Mouse (Mus musculus): Measurements from ENCODE around the gene Ssu2. TPM values are rescaled to one million over a fixed set of nuclear protein-coding genes. Genes with fewer than 3 reads are reported as not detected.

The Ssu2 gene
- polyA plus RNA-seq (2014; fragmentation: Nextera tagmentation; extraction: Ambion mirVana): 0.33 TPM in 1 of 2 replicates, not detected in the other

GRCm38 (mm10) chr6:112387947-112388346, at the start of gene Ssu2:
Ssu2 (minus strand) TSS chr6:112388023.
- Histone ChIP-seq H3K27ac (ENCODE audit: low read depth, low read length) (no peak within 1 kb of the TSS), H3K9ac (ENCODE audit: low read length) (no peak within 1 kb of the TSS), H3K4me2 (ENCODE audit: low read depth, low read length, severe bottlenecking) (no peak within 1 kb of the TSS), H3K9me3 (ENCODE audit: control insufficient read depth, low read length) (no peaks in the 10 kb centered on the region), H3K36me3 (ENCODE audit: control insufficient read depth, insufficient read depth, low read length) (no peaks in the 10 kb centered on the region), H3K27me3 (ENCODE audit: control insufficient read depth, insufficient read depth, low read length) (no peaks in the 10 kb centered on the region), H3K4me1 (replicated peaks; ENCODE audit: control insufficient read depth, insufficient read depth, low read length) (no peaks in the 10 kb centered on the region), H3K4me3 (ENCODE audit: low read depth, low read length) (no peak within 1 kb of the TSS)
- ATAC-seq (replicated peaks; ENCODE audit: low FRiP score) (no peak), DNase-seq (ENCODE audit: low spot score) (no peak)
- WGBS: 73% methylated on average over 9 of the region's 9 CpGs

GRCm38 (mm10) chr6:112426018-112426732, 38.4 kb upstream of the Ssu2 start:
- 81% methylated on average over 6 of the region's 6 CpGs for WGBS
- no peak overlapping the region for H3K4me2 ChIP-seq (ENCODE audit: low read depth, low read length, severe bottlenecking)
- no peaks in the 10 kb centered on the region for H3K36me3 ChIP-seq (ENCODE audit: control insufficient read depth, insufficient read depth, low read length)
- no peak overlapping the region for H3K27ac ChIP-seq (ENCODE audit: low read depth, low read length)
- DNase-seq (ENCODE audit: low spot score): no peak
- H3K9ac ChIP-seq (ENCODE audit: low read length): no peak overlapping the region
- H3K9me3 ChIP-seq (ENCODE audit: control insufficient read depth, low read length): no peaks in the 10 kb centered on the region; the same call in 1 of the 2 replicates
- ATAC-seq (replicated peaks; ENCODE audit: low FRiP score): no peak
- no peak overlapping the region for H3K4me3 ChIP-seq (ENCODE audit: low read depth, low read length)
- H3K27me3 ChIP-seq (ENCODE audit: control insufficient read depth, insufficient read depth, low read length): no peaks in the 10 kb centered on the region
- no peaks in the 10 kb centered on the region for H3K4me1 ChIP-seq (replicated peaks; ENCODE audit: control insufficient read depth, insufficient read depth, low read length)

- Histone ChIP-seq H3K36me3 (ENCODE audit: control insufficient read depth, insufficient read depth, low read length) (no peaks in the 10 kb centered on the region), H3K9ac (ENCODE audit: low read length) (no peak overlapping the region), H3K4me1 (replicated peaks; ENCODE audit: control insufficient read depth, insufficient read depth, low read length) (no peaks in the 10 kb centered on the region), H3K4me3 (ENCODE audit: low read depth, low read length) (no peak overlapping the region), H3K4me2 (ENCODE audit: low read depth, low read length, severe bottlenecking) (no peak overlapping the region), H3K27me3 (ENCODE audit: control insufficient read depth, insufficient read depth, low read length) (no peaks in the 10 kb centered on the region), H3K27ac (ENCODE audit: low read depth, low read length) (no peak overlapping the region), H3K9me3 (ENCODE audit: control insufficient read depth, low read length) (no peaks in the 10 kb centered on the region; the same call in 1 of the 2 replicates)
- 90% methylated on average over 8 of the region's 8 CpGs for WGBS
- DNase-seq (ENCODE audit: low spot score): no peak
- ATAC-seq (replicated peaks; ENCODE audit: low FRiP score): no peak
Observed at GRCm38 (mm10) chr6:112423746-112424501, 36.1 kb upstream of the Ssu2 start.

GRCm38 (mm10) chr6:112420883-112421282, 33.1 kb upstream of the Ssu2 start:
- H3K4me2 ChIP-seq (ENCODE audit: low read depth, low read length, severe bottlenecking): no peak overlapping the region
- no peaks in the 10 kb centered on the region for H3K36me3 ChIP-seq (ENCODE audit: control insufficient read depth, insufficient read depth, low read length)
- no peak overlapping the region for H3K9ac ChIP-seq (ENCODE audit: low read length)
- H3K27me3 ChIP-seq (ENCODE audit: control insufficient read depth, insufficient read depth, low read length): no peaks in the 10 kb centered on the region
- no peaks in the 10 kb centered on the region; the same call in 1 of the 2 replicates for H3K9me3 ChIP-seq (ENCODE audit: control insufficient read depth, low read length)
- H3K27ac ChIP-seq (ENCODE audit: low read depth, low read length): no peak overlapping the region
- 94% methylated on average over 1 of the region's 1 CpGs for WGBS
- no peak overlapping the region for H3K4me3 ChIP-seq (ENCODE audit: low read depth, low read length)
- DNase-seq (ENCODE audit: low spot score) (no peak), ATAC-seq (replicated peaks; ENCODE audit: low FRiP score) (no peak)
- H3K4me1 ChIP-seq (replicated peaks; ENCODE audit: control insufficient read depth, insufficient read depth, low read length): no peaks in the 10 kb centered on the region

GRCm38 (mm10) chr6:112419333-112419732, 31.5 kb upstream of the Ssu2 start:
- no peak overlapping the region for H3K4me3 ChIP-seq (ENCODE audit: low read depth, low read length)
- H3K27me3 ChIP-seq (ENCODE audit: control insufficient read depth, insufficient read depth, low read length): no peaks in the 10 kb centered on the region
- no peaks in the 10 kb centered on the region for H3K4me1 ChIP-seq (replicated peaks; ENCODE audit: control insufficient read depth, insufficient read depth, low read length)
- 91% methylated on average over 9 of the region's 9 CpGs for WGBS
- no peak overlapping the region for H3K4me2 ChIP-seq (ENCODE audit: low read depth, low read length, severe bottlenecking)
- H3K9ac ChIP-seq (ENCODE audit: low read length): no peak overlapping the region
- no peak overlapping the region for H3K27ac ChIP-seq (ENCODE audit: low read depth, low read length)
- ATAC-seq (replicated peaks; ENCODE audit: low FRiP score) (no peak), DNase-seq (ENCODE audit: low spot score) (no peak)
- no peaks in the 10 kb centered on the region for H3K36me3 ChIP-seq (ENCODE audit: control insufficient read depth, insufficient read depth, low read length)
- no peaks in the 10 kb centered on the region; the same call in 1 of the 2 replicates for H3K9me3 ChIP-seq (ENCODE audit: control insufficient read depth, low read length)

GRCm38 (mm10) chr6:112404111-112404510, 16.3 kb upstream of the Ssu2 start:
- no peaks in the 10 kb centered on the region for H3K9me3 ChIP-seq (ENCODE audit: control insufficient read depth, low read length)
- no peaks in the 10 kb centered on the region for H3K4me1 ChIP-seq (replicated peaks; ENCODE audit: control insufficient read depth, insufficient read depth, low read length)
- no peak overlapping the region for H3K27ac ChIP-seq (ENCODE audit: low read depth, low read length)
- H3K36me3 ChIP-seq (ENCODE audit: control insufficient read depth, insufficient read depth, low read length): no peaks in the 10 kb centered on the region
- WGBS: 83% methylated on average over 5 of the region's 5 CpGs
- no peak overlapping the region for H3K9ac ChIP-seq (ENCODE audit: low read length)
- H3K4me2 ChIP-seq (ENCODE audit: low read depth, low read length, severe bottlenecking): no peak overlapping the region
- no peaks in the 10 kb centered on the region for H3K27me3 ChIP-seq (ENCODE audit: control insufficient read depth, insufficient read depth, low read length)
- no peak overlapping the region for H3K4me3 ChIP-seq (ENCODE audit: low read depth, low read length)
- DNase-seq (ENCODE audit: low spot score) (no peak), ATAC-seq (replicated peaks; ENCODE audit: low FRiP score) (no peak)

GRCm38 (mm10) chr6:112401953-112402683, 14.3 kb upstream of the Ssu2 start:
- 85% methylated on average over 12 of the region's 12 CpGs for WGBS

GRCm38 (mm10) chr6:112397351-112397750, 9.5 kb upstream of the Ssu2 start:
- no peak overlapping the region for H3K27ac ChIP-seq (ENCODE audit: low read depth, low read length)
- no peaks in the 10 kb centered on the region for H3K4me1 ChIP-seq (replicated peaks; ENCODE audit: control insufficient read depth, insufficient read depth, low read length)
- H3K4me2 ChIP-seq (ENCODE audit: low read depth, low read length, severe bottlenecking): no peak overlapping the region
- no peak for ATAC-seq (replicated peaks; ENCODE audit: low FRiP score)
- DNase-seq (ENCODE audit: low spot score): no peak
- no peak overlapping the region for H3K9ac ChIP-seq (ENCODE audit: low read length)
- WGBS: 84% methylated on average over 3 of the region's 3 CpGs
- no peak overlapping the region for H3K4me3 ChIP-seq (ENCODE audit: low read depth, low read length)
- no peaks in the 10 kb centered on the region for H3K36me3 ChIP-seq (ENCODE audit: control insufficient read depth, insufficient read depth, low read length)
- H3K27me3 ChIP-seq (ENCODE audit: control insufficient read depth, insufficient read depth, low read length): no peaks in the 10 kb centered on the region
- H3K9me3 ChIP-seq (ENCODE audit: control insufficient read depth, low read length): no peaks in the 10 kb centered on the region

More at GRCm38 (mm10) chr6:112401953-112402683, 14.3 kb upstream of the Ssu2 start:
- no peak for DNase-seq (ENCODE audit: low spot score)
- H3K4me3 ChIP-seq (ENCODE audit: low read depth, low read length): no peak overlapping the region
- no peak overlapping the region for H3K9ac ChIP-seq (ENCODE audit: low read length)
- H3K27ac ChIP-seq (ENCODE audit: low read depth, low read length): no peak overlapping the region
- H3K4me1 ChIP-seq (replicated peaks; ENCODE audit: control insufficient read depth, insufficient read depth, low read length): no peaks in the 10 kb centered on the region
- no peak overlapping the region for H3K4me2 ChIP-seq (ENCODE audit: low read depth, low read length, severe bottlenecking)
- no peaks in the 10 kb centered on the region for H3K27me3 ChIP-seq (ENCODE audit: control insufficient read depth, insufficient read depth, low read length)
- no peaks in the 10 kb centered on the region for H3K9me3 ChIP-seq (ENCODE audit: control insufficient read depth, low read length)
- H3K36me3 ChIP-seq (ENCODE audit: control insufficient read depth, insufficient read depth, low read length): no peaks in the 10 kb centered on the region
- no peak for ATAC-seq (replicated peaks; ENCODE audit: low FRiP score)
